Mouse (Mus musculus) cerebellum, adult 2 months (tissue): ENCODE measurements around the gene Dgkq.

ENCODE experiments used
- CTCF ChIP-seq: fragments of 200-500 bp; IDR thresholded peaks from 2 replicates; pipeline ENCODE4 v1.5.1; 2011; ENCODE audit warnings: low read depth, mild to moderate bottlenecking, control low read depth, low read length, moderate library complexity, borderline replicate concordance; ENCODE audit not compliant: insufficient read depth
- POLR2A ChIP-seq: fragments of 200-500 bp; IDR thresholded peaks from 2 replicates; pipeline ENCODE4 v1.6.1; 2011; ENCODE audit warnings: low read length, control low read depth, borderline replicate concordance; ENCODE audit not compliant: insufficient read depth

GRCm38 (mm10) chr5:108708981-108709731, 39.7 kb upstream of the Dgkq start:
- no peak for TF ChIP-seq CTCF
- no peak for TF ChIP-seq POLR2A
